Mouse (Mus musculus) activated CD4-positive, CD25-positive, alpha-beta regulatory T cell, adult 4 months (primary cell): ENCODE measurements around the gene Ube3a. TPM values are rescaled to one million over a fixed set of nuclear protein-coding genes. Genes with fewer than 3 reads are reported as not detected.

Source experiments
- ATAC-seq: one replicate; pipeline ENCODE4 v1.8.0; 2017
- polyA plus RNA-seq, 2 experiments: library from polyadenylated mRNA; unstranded; fragments of 100-300 nt; shearing (Covaris generic); gene quantifications; one replicate each; pipeline ENCODE4 v1.2.1; 2017

Ube3a gene
- polyA plus RNA-seq = 10 to 100 TPM; 50.2 to 64.7 TPM

GRCm38 (mm10) chr7:59228045-59228865, at the start of gene Ube3a:
TSS of gene Ube3a (plus strand) at chr7:59228750.
- ATAC-seq = peak; percentile 81

GRCm38 (mm10) chr7:59192831-59193230, 35.7 kb upstream of the Ube3a start:
- no peak for ATAC-seq

GRCm38 (mm10) chr7:59214911-59215310, 13.6 kb upstream of the Ube3a start:
- no peak for ATAC-seq

GRCm38 (mm10) chr7:59221244-59221643, 7.3 kb upstream of the Ube3a start:
- no peak for ATAC-seq

GRCm38 (mm10) chr7:59228866-59229182, 274 bp downstream of the Ube3a start:
- peak; percentile 50 for ATAC-seq

- ATAC-seq = peak; percentile 25
These were observed 797 bp downstream of the Ube3a start for GRCm38 (mm10) chr7:59229183-59229911.

GRCm38 (mm10) chr7:59230304-59230703, 1.8 kb downstream of the Ube3a start:
- ATAC-seq = no peak

GRCm38 (mm10) chr7:59230768-59231167, 2.2 kb downstream of the Ube3a start:
- no peak for ATAC-seq

GRCm38 (mm10) chr7:59231960-59232359, 3.4 kb downstream of the Ube3a start:
- no peak for ATAC-seq

GRCm38 (mm10) chr7:59234773-59235401, 6.3 kb downstream of the Ube3a start:
- no peak for ATAC-seq

GRCm38 (mm10) chr7:59243257-59243656, 14.7 kb downstream of the Ube3a start:
- no peak for ATAC-seq

GRCm38 (mm10) chr7:59245541-59245940, 17.0 kb downstream of the Ube3a start:
- no peak for ATAC-seq

GRCm38 (mm10) chr7:59253373-59253772, 24.8 kb downstream of the Ube3a start:
- no peak for ATAC-seq

GRCm38 (mm10) chr7:59265538-59265937, 37.0 kb downstream of the Ube3a start:
- ATAC-seq = no peak

GRCm38 (mm10) chr7:59271775-59272174, 43.2 kb downstream of the Ube3a start:
- ATAC-seq = no peak

GRCm38 (mm10) chr7:59312576-59312975, 84.0 kb downstream of the Ube3a start:
- ATAC-seq = no peak

- no peak for ATAC-seq
These were observed 94.2 kb downstream of the Ube3a start for GRCm38 (mm10) chr7:59322759-59323158.
